Mouse (Mus musculus): Measurements from ENCODE around the gene Adck1.

GRCm38 (mm10) chr12:88403541-88403940, 43.2 kb downstream of the Adck1 start:
- TF ChIP-seq CTCF (conservative IDR thresholded peaks at IDR 0.05; ENCODE audit: low read length), result no peak
- no peak for TF ChIP-seq POU5F1 (IDR thresholded peaks at IDR 0.05; ENCODE audit: borderline replicate concordance, low read length)

All from E14TG2a.4 (cell line).